Mouse (Mus musculus): ENCODE results near the gene Ctnna3.

DNA sequence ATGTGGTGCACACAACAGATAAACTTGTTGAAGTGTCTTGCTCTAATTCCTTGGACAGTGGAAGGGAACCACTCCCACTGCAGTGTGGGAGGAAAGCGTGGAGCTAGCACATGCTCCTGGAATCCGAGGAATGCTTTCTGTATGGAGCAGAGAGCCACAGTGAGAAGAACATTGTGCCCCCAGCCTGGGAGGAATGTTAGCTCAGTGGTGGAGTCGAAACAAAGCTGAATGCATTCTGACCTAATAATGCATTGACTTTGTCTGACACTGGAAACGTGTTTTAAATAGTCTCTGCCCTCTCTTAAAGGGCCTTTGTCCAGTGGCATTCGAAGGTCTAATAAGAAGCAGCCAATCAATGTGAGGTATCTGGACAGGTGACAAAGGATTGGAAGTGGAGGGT is 111.9 kb downstream of the Ctnna3 start:
- TF ChIP-seq CTCF (IDR thresholded peaks at IDR 0.05; ENCODE audit: low read depth), result no peak
- TF ChIP-seq EP300 (IDR thresholded peaks at IDR 0.05; ENCODE audit: low read depth), result no peak

Measured in liver, postnatal 0 days (tissue).